Mouse (Mus musculus): ENCODE data around the gene Vip. TPM values are rescaled to one million over a fixed set of nuclear protein-coding genes. Genes with fewer than 3 reads are reported as not detected.

Gene Vip
- not detected in 2 replicates for polyA plus RNA-seq (2015; fragmentation: Nextera tagmentation; extraction: Ambion mirVana)

DNA sequence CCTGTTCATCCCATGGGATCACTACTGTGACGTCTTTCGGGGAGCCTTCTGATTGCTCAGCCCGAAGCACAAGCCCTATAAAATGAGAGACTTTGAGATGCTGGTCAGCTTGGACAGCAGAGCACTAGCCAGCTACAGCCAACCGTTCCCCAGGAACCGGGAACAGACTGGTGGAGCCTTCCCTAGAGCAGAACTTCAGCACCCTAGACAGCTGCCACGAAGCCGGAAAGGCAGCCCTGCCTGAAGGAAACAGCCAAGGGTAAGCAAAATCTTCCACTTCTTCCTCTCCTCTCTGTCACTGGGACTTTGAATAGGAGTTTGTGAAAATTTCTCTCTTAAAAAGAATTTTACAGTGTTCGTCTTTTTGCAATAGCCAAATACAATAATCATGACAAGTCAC, at the start of gene Vip:
TSS of gene Vip (plus strand) at position 107 of the 400 bp plus-strand sequence.
- Histone ChIP-seq H3K4me1 (replicated peaks; ENCODE audit: control insufficient read depth, insufficient read depth, low read length) (no peaks in the 10 kb centered on the region), H3K4me3 (replicated peaks; ENCODE audit: low read length) (no peak within 1 kb of the TSS), H3K27me3 (replicated peaks; ENCODE audit: control insufficient read depth, insufficient read depth, low read length) (no peaks in the 10 kb centered on the region), H3K4me2 (ENCODE audit: low read length) (no peak within 1 kb of the TSS), H3K36me3 (ENCODE audit: control insufficient read depth, insufficient read depth) (no peaks in the 10 kb centered on the region), H3K9ac (replicated peaks; ENCODE audit: low read depth, low read length) (no peak within 1 kb of the TSS), H3K27ac (ENCODE audit: low read length) (no peak within 1 kb of the TSS), H3K9me3 (ENCODE audit: control insufficient read depth, low read length) (no peaks in the 10 kb centered on the region)
- no peak for ATAC-seq
- 38% methylated on average over 8 of the region's 8 CpGs for WGBS

DNA sequence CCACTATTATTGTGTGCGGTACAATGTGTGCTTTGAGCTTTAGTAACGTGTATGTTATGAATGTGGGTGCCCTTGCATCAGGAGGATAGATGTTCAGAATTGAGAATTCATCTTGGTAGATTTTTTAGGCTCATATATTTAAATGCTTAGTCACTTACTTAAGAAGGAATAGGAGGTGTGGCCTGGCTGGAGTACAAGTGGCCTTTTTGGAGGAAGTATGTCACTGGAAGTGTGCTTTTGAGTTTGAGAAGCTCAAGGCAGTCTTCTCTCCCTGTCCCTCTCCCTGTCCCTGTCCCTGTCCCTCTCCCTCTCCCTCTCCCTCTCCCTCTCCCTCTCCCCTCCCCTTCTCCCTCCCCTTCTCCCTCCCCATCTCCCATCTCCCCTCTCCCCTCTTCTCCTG, 48.0 kb upstream of the Vip start:
- Histone ChIP-seq H3K27me3 (replicated peaks; ENCODE audit: control insufficient read depth, insufficient read depth, low read length) (no peaks in the 10 kb centered on the region), H3K4me1 (replicated peaks; ENCODE audit: control insufficient read depth, insufficient read depth, low read length) (no peaks in the 10 kb centered on the region), H3K9ac (replicated peaks; ENCODE audit: low read depth, low read length) (no peak overlapping the region), H3K36me3 (ENCODE audit: control insufficient read depth, insufficient read depth) (no peaks in the 10 kb centered on the region), H3K9me3 (ENCODE audit: control insufficient read depth, low read length) (no peaks in the 10 kb centered on the region), H3K4me2 (ENCODE audit: low read length) (no peak overlapping the region), H3K27ac (ENCODE audit: low read length) (no peak overlapping the region), H3K4me3 (replicated peaks; ENCODE audit: low read length) (no peak overlapping the region)
- no peak for ATAC-seq
- WGBS: 85% methylated on average over 2 of the region's 2 CpGs

DNA sequence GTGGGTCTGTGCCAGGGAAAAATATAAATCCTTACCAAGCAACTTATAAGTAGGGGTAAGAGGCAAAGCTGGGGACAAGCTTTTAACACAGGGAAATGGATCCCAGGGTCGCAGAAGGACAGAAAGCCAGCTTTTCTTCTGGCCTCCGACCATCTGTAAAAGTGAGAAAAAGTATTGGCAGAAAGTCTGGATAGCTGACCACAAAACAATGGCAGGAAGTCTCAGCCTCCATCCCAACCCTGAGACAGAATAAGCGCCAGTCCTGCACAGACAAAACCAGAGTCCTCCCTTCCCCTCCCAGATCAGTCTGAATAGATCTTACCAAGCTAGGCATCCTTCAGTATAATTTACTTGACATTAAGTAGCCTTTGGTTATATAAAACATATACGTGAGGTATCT, 47.0 kb upstream of the Vip start:
- no peak overlapping the region for H3K4me2 ChIP-seq (ENCODE audit: low read length)
- H3K27me3 ChIP-seq (replicated peaks; ENCODE audit: control insufficient read depth, insufficient read depth, low read length): no peaks in the 10 kb centered on the region
- no peak overlapping the region for H3K27ac ChIP-seq (ENCODE audit: low read length)
- no peaks in the 10 kb centered on the region for H3K4me1 ChIP-seq (replicated peaks; ENCODE audit: control insufficient read depth, insufficient read depth, low read length)
- no peak for ATAC-seq
- no peaks in the 10 kb centered on the region for H3K36me3 ChIP-seq (ENCODE audit: control insufficient read depth, insufficient read depth)
- H3K4me3 ChIP-seq (replicated peaks; ENCODE audit: low read length): no peak overlapping the region
- WGBS: 84% methylated on average over 4 of the region's 4 CpGs
- no peak overlapping the region for H3K9ac ChIP-seq (replicated peaks; ENCODE audit: low read depth, low read length)
- H3K9me3 ChIP-seq (ENCODE audit: control insufficient read depth, low read length): no peaks in the 10 kb centered on the region

DNA sequence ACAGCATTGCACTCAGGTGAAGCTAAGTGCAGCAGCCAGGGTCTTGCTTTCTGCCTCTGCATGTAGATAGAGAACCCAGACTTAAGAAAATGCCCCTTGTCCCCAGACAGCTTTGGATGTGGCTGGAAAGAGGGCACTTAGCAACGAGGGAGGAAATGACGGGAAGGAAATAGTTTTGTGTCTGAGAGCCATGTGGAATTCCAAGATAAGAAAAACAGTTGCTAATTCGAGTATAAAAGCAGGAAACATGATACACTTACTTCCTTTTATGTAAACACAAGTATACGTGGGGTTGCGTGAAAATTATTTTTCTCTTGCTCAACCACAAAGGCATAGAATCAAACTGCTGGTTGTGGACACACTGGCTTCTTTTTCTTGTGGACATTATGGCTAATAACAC, 45.6 kb upstream of the Vip start, which contains the start of gene Myct1:
TSS of gene Myct1 (plus strand) at position 312 of the 400 bp plus-strand sequence.
- Histone ChIP-seq H3K27ac (ENCODE audit: low read length) (no peak within 1 kb of the TSS), H3K9ac (replicated peaks; ENCODE audit: low read depth, low read length) (no peak within 1 kb of the TSS), H3K27me3 (replicated peaks; ENCODE audit: control insufficient read depth, insufficient read depth, low read length) (no peaks in the 10 kb centered on the region), H3K4me3 (replicated peaks; ENCODE audit: low read length) (no peak within 1 kb of the TSS), H3K4me1 (replicated peaks; ENCODE audit: control insufficient read depth, insufficient read depth, low read length) (no peaks in the 10 kb centered on the region), H3K36me3 (ENCODE audit: control insufficient read depth, insufficient read depth) (no peaks in the 10 kb centered on the region), H3K4me2 (ENCODE audit: low read length) (no peak within 1 kb of the TSS), H3K9me3 (ENCODE audit: control insufficient read depth, low read length) (no peaks in the 10 kb centered on the region)
- WGBS: 66% methylated on average over 5 of the region's 5 CpGs
- no peak for ATAC-seq

DNA sequence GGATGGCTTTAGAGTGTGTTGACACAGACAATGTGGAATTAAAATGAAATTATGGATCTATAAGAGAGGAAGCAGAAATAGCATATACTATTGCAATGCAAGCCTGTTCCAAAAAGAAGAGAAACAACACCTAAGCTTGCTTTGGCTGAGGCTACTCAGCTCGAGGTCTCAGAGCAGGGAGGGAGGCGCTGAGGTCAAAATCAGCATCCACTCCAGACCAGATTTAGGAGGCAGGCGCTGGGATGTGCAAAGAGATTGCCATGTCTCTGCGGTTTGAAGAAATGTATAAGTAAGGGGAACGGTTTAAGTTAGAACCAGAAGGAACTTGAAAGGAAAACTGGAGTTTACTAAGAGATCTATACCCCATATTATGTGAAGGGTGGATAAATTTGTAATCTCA, 44.6 kb upstream of the Vip start:
- Histone ChIP-seq H3K4me1 (replicated peaks; ENCODE audit: control insufficient read depth, insufficient read depth, low read length) (no peaks in the 10 kb centered on the region), H3K4me2 (ENCODE audit: low read length) (no peak overlapping the region), H3K36me3 (ENCODE audit: control insufficient read depth, insufficient read depth) (no peaks in the 10 kb centered on the region), H3K27me3 (replicated peaks; ENCODE audit: control insufficient read depth, insufficient read depth, low read length) (no peaks in the 10 kb centered on the region), H3K27ac (ENCODE audit: low read length) (no peak overlapping the region), H3K9ac (replicated peaks; ENCODE audit: low read depth, low read length) (no peak overlapping the region), H3K9me3 (ENCODE audit: control insufficient read depth, low read length) (no peaks in the 10 kb centered on the region), H3K4me3 (replicated peaks; ENCODE audit: low read length) (no peak overlapping the region)
- ATAC-seq: no peak
- 73% methylated on average over 5 of the region's 5 CpGs for WGBS

DNA sequence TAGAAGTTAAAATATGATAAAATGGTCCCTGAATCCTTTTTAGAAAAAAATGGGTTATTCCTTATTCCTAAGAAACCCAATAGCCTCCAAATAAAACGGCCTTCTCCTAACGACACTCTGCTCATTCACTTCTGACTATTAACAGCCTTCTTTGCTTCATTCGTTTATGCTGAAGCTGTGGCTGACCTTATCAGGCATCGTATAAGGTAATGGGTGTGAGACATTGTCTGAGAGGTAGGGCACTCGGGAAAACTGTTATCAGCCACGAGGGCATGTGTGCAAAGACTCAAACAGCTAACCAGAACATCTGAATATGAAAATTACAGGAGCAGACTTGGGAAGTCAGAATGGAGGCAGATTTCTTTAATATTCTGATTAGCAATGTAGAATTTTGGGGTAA, 42.5 kb upstream of the Vip start:
- no peak for ATAC-seq
- H3K4me1 ChIP-seq (replicated peaks; ENCODE audit: control insufficient read depth, insufficient read depth, low read length): no peaks in the 10 kb centered on the region
- WGBS: 61% methylated on average over 6 of the region's 6 CpGs

DNA sequence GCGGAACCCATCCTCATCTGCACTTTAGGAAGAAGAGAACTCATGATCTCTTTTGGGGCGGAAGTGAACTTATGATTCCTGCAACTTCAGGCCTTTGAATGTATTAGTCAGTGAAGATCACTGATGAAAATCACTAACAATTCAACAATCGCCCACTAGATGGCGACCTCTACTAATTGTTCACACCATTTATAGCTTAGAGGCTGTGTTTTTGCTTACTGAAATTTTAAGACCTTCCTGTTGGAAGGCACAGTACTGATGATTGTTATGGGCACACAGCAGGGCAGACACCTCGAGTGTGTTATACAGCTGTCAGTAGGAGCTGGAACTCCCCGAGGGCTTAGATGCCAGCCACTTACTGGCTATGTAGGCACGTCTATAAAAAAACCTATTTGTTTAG, 38.9 kb upstream of the Vip start:
- no peak overlapping the region for H3K4me2 ChIP-seq (ENCODE audit: low read length)
- H3K4me1 ChIP-seq (replicated peaks; ENCODE audit: control insufficient read depth, insufficient read depth, low read length): no peaks in the 10 kb centered on the region
- no peak overlapping the region for H3K27ac ChIP-seq (ENCODE audit: low read length)
- no peaks in the 10 kb centered on the region for H3K27me3 ChIP-seq (replicated peaks; ENCODE audit: control insufficient read depth, insufficient read depth, low read length)
- H3K36me3 ChIP-seq (ENCODE audit: control insufficient read depth, insufficient read depth): no peaks in the 10 kb centered on the region
- no peaks in the 10 kb centered on the region for H3K9me3 ChIP-seq (ENCODE audit: control insufficient read depth, low read length)
- no peak overlapping the region for H3K4me3 ChIP-seq (replicated peaks; ENCODE audit: low read length)
- 21% methylated on average over 7 of the region's 7 CpGs for WGBS
- H3K9ac ChIP-seq (replicated peaks; ENCODE audit: low read depth, low read length): no peak overlapping the region
- peak; percentile 89 for ATAC-seq

More for the DNA sequence above, 42.5 kb upstream of the Vip start:
- Histone ChIP-seq H3K36me3 (ENCODE audit: control insufficient read depth, insufficient read depth) (no peaks in the 10 kb centered on the region), H3K4me3 (replicated peaks; ENCODE audit: low read length) (no peak overlapping the region), H3K9me3 (ENCODE audit: control insufficient read depth, low read length) (no peaks in the 10 kb centered on the region), H3K9ac (replicated peaks; ENCODE audit: low read depth, low read length) (no peak overlapping the region), H3K27ac (ENCODE audit: low read length) (no peak overlapping the region), H3K4me2 (ENCODE audit: low read length) (no peak overlapping the region), H3K27me3 (replicated peaks; ENCODE audit: control insufficient read depth, insufficient read depth, low read length) (no peaks in the 10 kb centered on the region)

DNA sequence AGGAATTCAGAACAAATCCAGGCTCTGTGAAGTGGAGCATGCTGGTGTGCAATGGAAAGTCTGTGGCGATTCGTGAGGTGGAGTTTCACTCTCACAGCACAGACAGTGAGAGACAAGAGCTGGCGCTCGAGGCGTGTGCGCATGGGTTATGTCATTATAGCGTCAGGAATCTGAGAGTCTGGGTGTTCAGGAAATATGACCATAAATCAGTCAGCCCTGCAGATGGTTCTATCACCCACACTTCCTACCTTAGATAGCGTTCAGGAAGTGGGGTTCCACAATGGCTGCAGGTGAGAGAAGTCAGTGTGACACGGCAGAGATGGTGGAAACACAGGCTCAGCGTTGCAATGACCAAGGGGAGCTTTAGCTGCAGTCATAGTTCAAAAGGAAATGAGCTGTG, 35.5 kb upstream of the Vip start:
- WGBS: 90% methylated on average over 10 of the region's 10 CpGs
- Histone ChIP-seq H3K9ac (replicated peaks; ENCODE audit: low read depth, low read length) (no peak overlapping the region), H3K27ac (ENCODE audit: low read length) (no peak overlapping the region), H3K4me2 (ENCODE audit: low read length) (no peak overlapping the region), H3K4me1 (replicated peaks; ENCODE audit: control insufficient read depth, insufficient read depth, low read length) (no peaks in the 10 kb centered on the region), H3K27me3 (replicated peaks; ENCODE audit: control insufficient read depth, insufficient read depth, low read length) (no peaks in the 10 kb centered on the region), H3K36me3 (ENCODE audit: control insufficient read depth, insufficient read depth) (no peaks in the 10 kb centered on the region), H3K4me3 (replicated peaks; ENCODE audit: low read length) (no peak overlapping the region), H3K9me3 (ENCODE audit: control insufficient read depth, low read length) (no peaks in the 10 kb centered on the region)
- no peak for ATAC-seq

DNA sequence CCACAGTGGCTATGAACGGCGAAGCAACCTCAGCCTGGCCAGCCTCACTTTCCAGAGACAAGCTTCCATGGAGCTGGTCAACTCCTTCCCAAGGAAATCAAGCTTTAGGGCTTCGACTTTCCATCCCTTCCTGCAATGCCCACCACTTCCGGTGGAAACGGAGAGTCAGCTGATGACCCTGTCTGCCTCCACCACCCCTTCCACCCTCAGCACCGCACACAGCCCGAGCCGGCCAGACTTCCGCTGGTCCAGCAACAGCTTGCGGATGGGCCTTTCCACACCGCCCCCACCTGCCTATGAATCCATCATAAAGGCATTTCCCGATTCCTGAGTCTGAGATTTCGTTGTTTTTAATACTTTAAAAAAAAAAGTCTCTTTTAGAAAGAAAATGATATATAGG, 34.6 kb upstream of the Vip start:
- no peak overlapping the region for H3K9ac ChIP-seq (replicated peaks; ENCODE audit: low read depth, low read length)
- no peaks in the 10 kb centered on the region for H3K9me3 ChIP-seq (ENCODE audit: control insufficient read depth, low read length)
- H3K27ac ChIP-seq (ENCODE audit: low read length): no peak overlapping the region
- no peak for ATAC-seq
- H3K4me1 ChIP-seq (replicated peaks; ENCODE audit: control insufficient read depth, insufficient read depth, low read length): no peaks in the 10 kb centered on the region
- no peak overlapping the region for H3K4me2 ChIP-seq (ENCODE audit: low read length)
- WGBS: 97% methylated on average over 13 of the region's 13 CpGs
- H3K4me3 ChIP-seq (replicated peaks; ENCODE audit: low read length): no peak overlapping the region
- H3K27me3 ChIP-seq (replicated peaks; ENCODE audit: control insufficient read depth, insufficient read depth, low read length): no peaks in the 10 kb centered on the region
- no peaks in the 10 kb centered on the region for H3K36me3 ChIP-seq (ENCODE audit: control insufficient read depth, insufficient read depth)

DNA sequence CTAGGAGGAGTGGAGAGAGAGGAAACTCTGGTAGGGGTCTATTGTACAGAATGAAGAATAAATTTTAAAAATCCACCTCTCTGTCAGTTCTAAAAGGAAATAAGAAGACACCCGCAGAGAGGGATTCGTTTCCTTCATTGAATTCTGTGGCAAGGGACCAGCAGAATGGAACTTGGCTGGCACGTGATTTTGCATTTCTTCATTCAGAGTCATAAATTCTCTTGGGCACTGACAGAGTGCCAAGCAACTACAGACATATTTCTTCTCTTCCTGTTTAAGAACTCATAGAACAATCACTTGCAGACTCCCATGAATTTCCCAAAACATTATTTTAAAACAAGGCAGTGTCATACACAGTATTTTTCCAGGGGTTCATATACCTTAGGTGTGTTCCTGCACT, 30.1 kb upstream of the Vip start:
- no peaks in the 10 kb centered on the region for H3K4me1 ChIP-seq (replicated peaks; ENCODE audit: control insufficient read depth, insufficient read depth, low read length)
- no peak overlapping the region for H3K4me3 ChIP-seq (replicated peaks; ENCODE audit: low read length)
- WGBS: 82% methylated on average over 3 of the region's 3 CpGs
- no peaks in the 10 kb centered on the region for H3K36me3 ChIP-seq (ENCODE audit: control insufficient read depth, insufficient read depth)
- no peak overlapping the region for H3K4me2 ChIP-seq (ENCODE audit: low read length)
- no peaks in the 10 kb centered on the region for H3K9me3 ChIP-seq (ENCODE audit: control insufficient read depth, low read length)
- no peak for ATAC-seq
- H3K27ac ChIP-seq (ENCODE audit: low read length): no peak overlapping the region
- H3K27me3 ChIP-seq (replicated peaks; ENCODE audit: control insufficient read depth, insufficient read depth, low read length): no peaks in the 10 kb centered on the region
- H3K9ac ChIP-seq (replicated peaks; ENCODE audit: low read depth, low read length): no peak overlapping the region
